Mouse (Mus musculus): ENCODE results near the gene Ankzf1. TPM values are rescaled to one million over a fixed set of nuclear protein-coding genes. Genes with fewer than 3 reads are reported as not detected.
"Not testable (repeated sequence)": the region's sequence is repeated elsewhere in the genome, so short reads cannot be mapped to it uniquely, and the experiment has no call there.

The Ankzf1 gene
- polyA plus RNA-seq, 1 experiment from 2014 or later: 17.7 TPM

GRCm38 (mm10) chr1:75223532-75223931 is 31.6 kb downstream of the Ankzf1 start:
- DNase-seq (ENCODE audit: low spot score): no peak

GRCm38 (mm10) chr1:75225473-75225872 is 33.5 kb downstream of the Ankzf1 start:
- DNase-seq (ENCODE audit: low spot score): no peak

GRCm38 (mm10) chr1:75226138-75226537 is 34.2 kb downstream of the Ankzf1 start:
- no peak for DNase-seq (ENCODE audit: low spot score)

GRCm38 (mm10) chr1:75227653-75228052 is 35.7 kb downstream of the Ankzf1 start:
- no peak for DNase-seq (ENCODE audit: low spot score)

- no peak for DNase-seq (ENCODE audit: low spot score)
These were observed 37.2 kb downstream of the Ankzf1 start for GRCm38 (mm10) chr1:75229158-75229557.

- DNase-seq (ENCODE audit: low spot score): no peak
These were observed 38.5 kb downstream of the Ankzf1 start for GRCm38 (mm10) chr1:75230335-75230994.

GRCm38 (mm10) chr1:75231224-75231623 is 39.3 kb downstream of the Ankzf1 start:
- DNase-seq (ENCODE audit: low spot score): no peak

GRCm38 (mm10) chr1:75231664-75232152 is 39.8 kb downstream of the Ankzf1 start, which contains the start of gene A630095N17Rik:
TSS of gene A630095N17Rik (minus strand) at chr1:75232102.
- no peak for DNase-seq (ENCODE audit: low spot score)

GRCm38 (mm10) chr1:75232489-75232888 is 40.5 kb downstream of the Ankzf1 start:
- not testable (repeated sequence) for DNase-seq (ENCODE audit: low spot score)

GRCm38 (mm10) chr1:75234606-75235005 is 42.7 kb downstream of the Ankzf1 start:
- peak; percentile 70 for DNase-seq (ENCODE audit: low spot score)

GRCm38 (mm10) chr1:75236117-75237050 is 44.4 kb downstream of the Ankzf1 start, which contains the start of gene Dnajb2:
TSS of gene Dnajb2 (plus strand) at chr1:75236406.
- peak; percentile 61 for DNase-seq (ENCODE audit: low spot score)

GRCm38 (mm10) chr1:75239591-75239990 is 47.6 kb downstream of the Ankzf1 start:
- no peak for DNase-seq (ENCODE audit: low spot score)

GRCm38 (mm10) chr1:75243411-75243810 is 51.5 kb downstream of the Ankzf1 start:
- no peak for DNase-seq (ENCODE audit: low spot score)

- DNase-seq (ENCODE audit: low spot score): no peak
These were observed 52.4 kb downstream of the Ankzf1 start for GRCm38 (mm10) chr1:75244175-75244826.

- peak; percentile 65 for DNase-seq (ENCODE audit: low spot score)
These were observed 52.9 kb downstream of the Ankzf1 start for GRCm38 (mm10) chr1:75244836-75245235.

- DNase-seq (ENCODE audit: low spot score): no peak
These were observed 55.4 kb downstream of the Ankzf1 start for GRCm38 (mm10) chr1:75247071-75247930.

GRCm38 (mm10) chr1:75248041-75248772 is 56.3 kb downstream of the Ankzf1 start:
- DNase-seq (ENCODE audit: low spot score): no peak
